Mouse (Mus musculus) ES-Bruce4 (cell line): ENCODE measurements around the gene Dnah14. TPM values are rescaled to one million over a fixed set of nuclear protein-coding genes. Genes with fewer than 3 reads are reported as not detected.

Source experiments
- H3K27ac ChIP-seq: 2 replicates; pipeline ENCODE4 v1.5.1; 2012; ENCODE audit warnings: low read length, inconsistent platforms; ENCODE audit not compliant: insufficient read depth
- H3K27me3 ChIP-seq: 2 replicates; pipeline ENCODE4 v1.6.1; 2012; ENCODE audit warnings: mild to moderate bottlenecking, low read length, inconsistent platforms; ENCODE audit not compliant: control insufficient read depth, poor library complexity, insufficient read depth, severe bottlenecking
- H3K36me3 ChIP-seq: 2 replicates; pipeline ENCODE4 v1.6.1; 2012; ENCODE audit warnings: inconsistent platforms, mild to moderate bottlenecking, low read length, moderate library complexity; ENCODE audit not compliant: control insufficient read depth, poor library complexity, insufficient read depth, severe bottlenecking
- H3K4me1 ChIP-seq: one replicate; pipeline ENCODE4 v1.8.1; 2011; ENCODE audit warnings: low read length; ENCODE audit not compliant: control insufficient read depth, insufficient read depth
- H3K4me3 ChIP-seq: 2 replicates; pipeline ENCODE4 v1.5.1; 2011; ENCODE audit warnings: low read depth, mild to moderate bottlenecking, low read length
- H3K9ac ChIP-seq: 2 replicates; pipeline ENCODE4 v1.6.1; 2012; ENCODE audit warnings: low read depth, mild to moderate bottlenecking, inconsistent platforms; ENCODE audit not compliant: poor library complexity, severe bottlenecking
- H3K9me3 ChIP-seq: replicated peaks from 2 replicates; pipeline ENCODE4 v1.6.1; 2012; ENCODE audit warnings: mild to moderate bottlenecking, low read length, inconsistent platforms; ENCODE audit not compliant: control insufficient read depth, poor library complexity, insufficient read depth, severe bottlenecking
- CTCF ChIP-seq: IDR thresholded peaks from one replicate; pipeline ENCODE4 v1.8.1; 2011; ENCODE audit warnings: low read depth, low read length
- EP300 ChIP-seq: IDR thresholded peaks from 2 replicates; pipeline ENCODE4 v1.6.1; 2011; ENCODE audit warnings: low read depth, low read length; ENCODE audit not compliant: insufficient read depth
- POLR2A ChIP-seq: IDR thresholded peaks from one replicate; pipeline ENCODE4 v1.8.1; 2011; ENCODE audit warnings: low read length; ENCODE audit not compliant: insufficient read depth
- polyA plus RNA-seq: library from polyadenylated mRNA; stranded (reverse); fragments of >200 nt; gene quantifications from 2 replicates; pipeline ENCODE4 v1.2.4, GENCODE M21; 2011; ENCODE audit warnings: low read depth; ENCODE audit not compliant: missing spikeins, insufficient read depth, insufficient read length

Dnah14 gene
- 0.33 and 1.7 TPM in 2 replicates for polyA plus RNA-seq

GRCm38 (mm10) chr1:181576322-181576721 is at the start of gene Dnah14:
Dnah14 (plus strand) TSS chr1:181576559.
- H3K36me3 ChIP-seq: no peaks in the 10 kb centered on the region
- H3K9me3 ChIP-seq: no peaks in the 10 kb centered on the region
- no peaks in the 10 kb centered on the region for H3K27me3 ChIP-seq
- no peak within 1 kb of the TSS for H3K4me3 ChIP-seq
- H3K4me1 ChIP-seq: no peaks in the 10 kb centered on the region
- no peak within 1 kb of the TSS for H3K27ac ChIP-seq
- TF ChIP-seq EP300 (no peak), CTCF (no peak), POLR2A (no peak)
- H3K9ac ChIP-seq: no peak within 1 kb of the TSS

DNA sequence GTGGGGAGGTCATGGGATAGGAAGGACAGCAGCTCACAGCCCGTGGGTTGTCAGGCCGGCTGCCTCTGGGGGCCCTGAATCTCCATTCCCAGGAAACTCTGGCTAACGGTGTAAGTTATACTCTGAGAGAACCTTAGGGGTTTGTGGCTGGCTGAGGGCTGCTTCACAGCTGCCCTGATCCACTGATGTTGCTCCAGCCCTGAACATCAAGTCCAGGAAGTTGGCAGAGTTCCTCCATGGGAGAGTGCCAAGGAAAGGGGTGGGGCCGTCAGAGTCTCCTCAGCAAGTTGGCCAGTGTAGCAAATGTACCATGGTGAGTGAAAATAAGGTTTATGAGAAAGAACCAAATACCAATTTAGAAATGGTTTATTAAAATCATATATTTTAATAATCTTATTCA is 47.0 kb upstream of the Dnah14 start:
- H3K9ac ChIP-seq: no peak overlapping the region
- no peak overlapping the region for H3K27ac ChIP-seq
- TF ChIP-seq CTCF (no peak), POLR2A (no peak), EP300 (no peak)
- H3K4me3 ChIP-seq: no peak overlapping the region
- H3K36me3 ChIP-seq: no peaks in the 10 kb centered on the region
- no peaks in the 10 kb centered on the region for H3K27me3 ChIP-seq
- no peaks in the 10 kb centered on the region for H3K4me1 ChIP-seq
- H3K9me3 ChIP-seq: no peaks in the 10 kb centered on the region

GRCm38 (mm10) chr1:181535165-181535873 is 41.0 kb upstream of the Dnah14 start:
- Histone ChIP-seq H3K27me3 (no peaks in the 10 kb centered on the region), H3K4me1 (no peaks in the 10 kb centered on the region), H3K27ac (no peak overlapping the region), H3K4me3 (no peak overlapping the region), H3K36me3 (no peaks in the 10 kb centered on the region), H3K9ac (no peak overlapping the region), H3K9me3 (no peaks in the 10 kb centered on the region)
- TF ChIP-seq POLR2A: no peak
- no peak for TF ChIP-seq CTCF
- no peak for TF ChIP-seq EP300

GRCm38 (mm10) chr1:181537627-181538525 is 38.5 kb upstream of the Dnah14 start:
- Histone ChIP-seq H3K27me3 (no peaks in the 10 kb centered on the region), H3K4me3 (no peak overlapping the region), H3K9ac (no peak overlapping the region), H3K4me1 (no peaks in the 10 kb centered on the region), H3K9me3 (no peaks in the 10 kb centered on the region), H3K27ac (no peak overlapping the region), H3K36me3 (no peaks in the 10 kb centered on the region)
- TF ChIP-seq EP300 (no peak), CTCF (no peak), POLR2A (no peak)

GRCm38 (mm10) chr1:181539846-181540769 is 36.3 kb upstream of the Dnah14 start:
- H3K36me3 ChIP-seq: no peaks in the 10 kb centered on the region
- TF ChIP-seq POLR2A (no peak), CTCF (no peak), EP300 (no peak)
- no peaks in the 10 kb centered on the region for H3K27me3 ChIP-seq
- no peaks in the 10 kb centered on the region for H3K9me3 ChIP-seq
- H3K4me1 ChIP-seq: no peaks in the 10 kb centered on the region
- no peak overlapping the region for H3K27ac ChIP-seq
- H3K4me3 ChIP-seq: no peak overlapping the region
- no peak overlapping the region for H3K9ac ChIP-seq
